Mouse (Mus musculus) erythroblast, embryonic 14.5 days (primary cell): ENCODE results near the gene Oosp3. TPM values are rescaled to one million over a fixed set of nuclear protein-coding genes. Genes with fewer than 3 reads are reported as not detected.

Source experiments
- H3K27me3 ChIP-seq: 2 replicates; pipeline ENCODE4 v1.6.1; 2012; ENCODE audit warnings: inconsistent platforms; ENCODE audit not compliant: control insufficient read depth
- H3K36me3 ChIP-seq: 2 replicates; pipeline ENCODE4 v1.6.1; 2012; ENCODE audit warnings: mild to moderate bottlenecking, inconsistent platforms; ENCODE audit not compliant: control insufficient read depth
- H3K4me1 ChIP-seq: 2 replicates; pipeline ENCODE4 v1.6.1; 2012; ENCODE audit warnings: inconsistent platforms; ENCODE audit not compliant: control insufficient read depth
- H3K4me3 ChIP-seq: replicated peaks from 2 replicates; pipeline ENCODE3; 2012; ENCODE audit warnings: moderate library complexity, mild to moderate bottlenecking, inconsistent platforms
- H3K9me3 ChIP-seq: 2 replicates; pipeline ENCODE4 v1.6.1; 2012; ENCODE audit warnings: low read length, inconsistent platforms, mixed read lengths; ENCODE audit not compliant: control insufficient read depth
- GATA1 ChIP-seq: IDR thresholded peaks from 2 replicates; pipeline ENCODE4 v1.6.1; 2012; ENCODE audit warnings: low read length, inconsistent platforms, mixed read lengths
- TAL1 ChIP-seq: IDR thresholded peaks from 3 replicates; pipeline ENCODE4 v1.6.1; 2012; ENCODE audit warnings: low read length, inconsistent platforms, mixed read lengths
- polyA plus RNA-seq: library from polyadenylated mRNA; stranded (reverse); fragments of >175 nt; gene quantifications from 2 replicates; pipeline ENCODE4 v1.2.3, GENCODE M21; 2012

Gene Oosp3
- polyA plus RNA-seq, 1 experiment: not detected

GRCm38 (mm10) chr19:11723870-11724269 is 27.0 kb downstream of the Oosp3 start:
- H3K36me3 ChIP-seq: no peaks in the 10 kb centered on the region
- no peak overlapping the region for H3K4me3 ChIP-seq
- H3K27me3 ChIP-seq: no peaks in the 10 kb centered on the region
- TF ChIP-seq TAL1 (no peak), GATA1 (no peak)
- no peaks in the 10 kb centered on the region for H3K9me3 ChIP-seq
- H3K4me1 ChIP-seq: peaks cover 39% of the 10 kb centered on the region

DNA sequence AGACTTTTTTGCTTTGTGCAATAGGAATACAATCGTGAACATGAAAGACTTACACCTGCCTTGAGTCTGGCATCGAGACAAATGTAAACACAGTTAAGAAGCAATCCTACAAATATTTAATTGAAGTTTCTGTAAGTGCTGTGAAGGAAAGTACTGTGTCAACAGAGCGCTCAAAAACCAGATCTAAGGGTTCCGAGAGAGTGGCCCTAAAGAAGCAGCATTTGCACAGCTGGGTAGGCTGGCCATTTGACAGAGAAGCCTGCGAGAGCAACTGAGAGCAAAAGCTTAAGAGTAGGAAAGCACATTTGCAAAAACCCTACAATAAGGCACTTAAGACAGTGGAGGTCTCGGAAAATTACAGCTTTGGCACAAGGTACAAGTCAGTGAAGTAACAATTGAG is 27.4 kb downstream of the Oosp3 start:
- no peaks in the 10 kb centered on the region for H3K9me3 ChIP-seq
- peaks cover 41% of the 10 kb centered on the region for H3K4me1 ChIP-seq
- H3K27me3 ChIP-seq: no peaks in the 10 kb centered on the region
- no peak for TF ChIP-seq GATA1
- no peak for TF ChIP-seq TAL1
- H3K36me3 ChIP-seq: no peaks in the 10 kb centered on the region
- no peak overlapping the region for H3K4me3 ChIP-seq

DNA sequence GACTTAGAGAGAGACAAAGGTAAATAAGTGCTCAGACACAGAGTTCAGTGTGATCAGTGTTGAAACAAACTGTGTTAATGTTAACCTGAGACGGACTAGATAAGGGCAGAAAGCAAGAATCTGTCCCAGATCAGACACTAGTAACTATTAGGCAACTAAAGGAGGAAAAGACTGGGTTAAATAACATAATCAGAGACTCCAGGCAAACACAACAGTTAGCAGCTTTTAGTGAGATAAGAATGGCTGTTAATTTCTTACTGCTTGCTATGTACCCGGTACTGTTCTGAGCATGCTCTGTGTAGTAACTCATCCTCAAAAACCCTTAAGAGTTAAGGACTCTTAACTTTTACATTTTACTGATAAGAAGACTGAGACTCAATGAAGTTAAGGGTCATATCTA is 29.1 kb downstream of the Oosp3 start:
- H3K4me3 ChIP-seq: no peak overlapping the region
- H3K9me3 ChIP-seq: no peaks in the 10 kb centered on the region
- H3K36me3 ChIP-seq: no peaks in the 10 kb centered on the region
- H3K27me3 ChIP-seq: no peaks in the 10 kb centered on the region
- H3K4me1 ChIP-seq: peaks cover 49% of the 10 kb centered on the region
- TF ChIP-seq TAL1 (no peak; the same call in 2 of the 3 replicates), GATA1 (no peak)

DNA sequence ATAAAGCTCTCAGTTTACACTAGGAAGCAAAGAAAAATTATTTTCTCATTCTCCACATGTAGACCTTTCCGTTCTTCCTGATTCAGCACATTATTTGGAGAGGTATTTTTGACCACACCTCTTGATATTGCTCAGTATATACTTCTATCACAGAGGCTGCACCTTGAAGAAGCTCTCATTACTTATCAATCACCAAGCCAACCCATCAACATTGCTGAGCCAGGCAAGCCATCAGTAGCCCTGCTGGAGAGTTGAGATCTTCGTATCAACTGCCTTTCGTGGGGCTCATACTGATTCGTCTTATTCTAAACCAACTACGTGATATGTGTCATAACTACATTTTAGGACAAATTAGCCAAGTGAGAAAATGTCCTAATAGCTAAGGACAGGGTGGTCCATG is 30.4 kb downstream of the Oosp3 start:
- Histone ChIP-seq H3K27me3 (no peaks in the 10 kb centered on the region), H3K9me3 (no peaks in the 10 kb centered on the region), H3K36me3 (no peaks in the 10 kb centered on the region), H3K4me1 (peaks cover 46% of the 10 kb centered on the region), H3K4me3 (no peak overlapping the region)
- TF ChIP-seq TAL1: peak; percentile 28; the same call in 1 of the 3 replicates
- no peak for TF ChIP-seq GATA1

GRCm38 (mm10) chr19:11730278-11730677 is 33.4 kb downstream of the Oosp3 start:
- H3K36me3 ChIP-seq: no peaks in the 10 kb centered on the region
- no peaks in the 10 kb centered on the region for H3K27me3 ChIP-seq
- peaks cover 5% of the 10 kb centered on the region; the same call in 1 of the 2 replicates for H3K9me3 ChIP-seq
- TF ChIP-seq TAL1 (no peak), GATA1 (no peak)
- H3K4me3 ChIP-seq: no peak overlapping the region
- peaks cover 38% of the 10 kb centered on the region for H3K4me1 ChIP-seq

GRCm38 (mm10) chr19:11736455-11736854 is 39.6 kb downstream of the Oosp3 start:
- no peaks in the 10 kb centered on the region for H3K27me3 ChIP-seq
- TF ChIP-seq TAL1: no peak
- no peak overlapping the region for H3K4me3 ChIP-seq
- H3K36me3 ChIP-seq: no peaks in the 10 kb centered on the region
- peaks cover 5% of the 10 kb centered on the region; the same call in 1 of the 2 replicates for H3K9me3 ChIP-seq
- peaks cover 16% of the 10 kb centered on the region for H3K4me1 ChIP-seq

- Histone ChIP-seq H3K4me3 (no peak overlapping the region), H3K4me1 (peaks cover 31% of the 10 kb centered on the region), H3K27me3 (no peaks in the 10 kb centered on the region), H3K36me3 (no peaks in the 10 kb centered on the region), H3K9me3 (no peaks in the 10 kb centered on the region)
- TF ChIP-seq GATA1 (no peak), TAL1 (peak; percentile 30; the same call in 1 of the 3 replicates)
These were observed 48.8 kb downstream of the Oosp3 start for GRCm38 (mm10) chr19:11745680-11746079.

DNA sequence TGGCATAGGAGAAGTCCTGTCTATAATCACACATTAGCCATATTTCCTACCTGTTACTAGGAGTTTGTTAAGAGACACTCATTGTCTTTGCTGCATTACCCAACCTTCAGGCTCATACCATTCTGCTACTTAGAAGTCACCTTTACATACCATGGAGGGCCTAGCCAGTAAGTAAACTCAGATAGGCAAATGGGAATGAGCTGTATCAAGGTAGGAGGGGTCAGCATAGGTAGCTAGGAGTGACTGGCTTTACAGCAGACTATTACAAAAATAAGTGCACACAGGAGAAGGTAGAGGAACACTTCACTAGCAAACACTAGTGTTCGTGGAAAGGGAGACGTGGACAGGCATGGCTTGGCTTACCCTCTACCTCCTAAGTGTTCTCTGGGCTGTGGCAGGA is 50.4 kb downstream of the Oosp3 start, which contains the start of gene Gif:
Gene Gif (plus strand): TSS at position 257 of the 400 bp plus-strand sequence.
- Histone ChIP-seq H3K9me3 (no peaks in the 10 kb centered on the region), H3K4me1 (peaks cover 31% of the 10 kb centered on the region), H3K27me3 (no peaks in the 10 kb centered on the region), H3K36me3 (no peaks in the 10 kb centered on the region), H3K4me3 (no peak within 1 kb of the TSS)
- no peak for TF ChIP-seq GATA1
- TF ChIP-seq TAL1: no peak

Other genes starting within 250 kb of the Oosp3 start
- gene Ms4a6c, start 227.7 kb upstream of the Oosp3 start, polyA plus RNA-seq: not detected in 2 replicates
- gene Gm8369, start 211.1 kb upstream of the Oosp3 start, polyA plus RNA-seq: not detected in 2 replicates
- not detected in 2 replicates for gene Ms4a6b, start 180.5 kb upstream of the Oosp3 start, polyA plus RNA-seq
- not detected in 2 replicates for gene Ms4a4d, start 160.3 kb upstream of the Oosp3 start, polyA plus RNA-seq
- gene Ms4a6d, start 92.2 kb upstream of the Oosp3 start, polyA plus RNA-seq: not detected in 2 replicates
- gene Ms4a2, start 73.3 kb upstream of the Oosp3 start, polyA plus RNA-seq: 0.01 and 0.05 TPM in 2 replicates
- 0.06 TPM in 1 of 2 replicates, not detected in the other for gene Ms4a3, start 56.2 kb upstream of the Oosp3 start, polyA plus RNA-seq
- gene Oosp2, start 36.5 kb upstream of the Oosp3 start, polyA plus RNA-seq: not detected in 2 replicates
- gene Oosp1, start 5.9 kb upstream of the Oosp3 start, polyA plus RNA-seq: not detected in 2 replicates
- not detected in 2 replicates for gene Gif, start 50.5 kb downstream of the Oosp3 start, polyA plus RNA-seq
- gene Mrpl16, start 73.3 kb downstream of the Oosp3 start, polyA plus RNA-seq: 1.3 and 1.5 TPM in 2 replicates
- not detected in 2 replicates for gene Stx3, start 122.3 kb downstream of the Oosp3 start, polyA plus RNA-seq
- not detected in 2 replicates for gene Olfr1417, start 142.2 kb downstream of the Oosp3 start, polyA plus RNA-seq
- gene Olfr1418, start 164.0 kb downstream of the Oosp3 start, polyA plus RNA-seq: not detected in 2 replicates
- gene Olfr1419, start 178.1 kb downstream of the Oosp3 start, polyA plus RNA-seq: not detected in 2 replicates
- not detected in 2 replicates for gene Olfr1420, start 189.5 kb downstream of the Oosp3 start, polyA plus RNA-seq
- gene Patl1, start 215.3 kb downstream of the Oosp3 start, polyA plus RNA-seq: 0.16 and 0.23 TPM in 2 replicates